Comparison of ENCODE assay signal across 13 mouse cellular contexts in the genomic region with DNA sequence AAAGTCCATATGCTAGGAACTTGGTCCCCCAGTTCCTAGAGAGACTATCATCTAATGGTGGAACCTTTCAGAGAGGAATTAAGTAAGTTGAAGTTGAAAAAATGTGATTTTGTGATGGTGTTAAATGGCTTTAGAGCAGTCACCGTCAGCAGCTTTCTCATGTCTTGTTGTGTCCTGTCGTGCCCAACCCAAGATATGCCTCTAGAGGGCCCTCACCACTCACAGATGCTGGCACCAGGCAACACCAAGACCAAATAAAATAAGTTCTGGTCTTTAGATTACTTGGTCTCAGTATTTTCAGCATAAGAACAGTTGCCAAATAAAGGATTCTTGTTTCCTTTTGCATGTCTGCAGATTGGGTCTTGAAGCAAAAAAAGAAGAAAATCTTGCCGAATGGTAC. TPM values are rescaled to one million over a fixed set of nuclear protein-coding genes. Genes with fewer than 3 reads are reported as not detected.
DNase-seq lines count a peak whose midpoint lies in the region; ATAC-seq and TF ChIP-seq lines count a peak whose summit lies in the region.
"Had no signal": no experiment of that assay in that cellular context is flagged by ENCODE, and none has a peak within 500 bp of the region (broad histone marks: within the 10 kb centered on the region; RNA-seq: fewer than 3 reads in every experiment).

No protein-coding gene starts in this region.

- peak; percentile 39 for TF ChIP-seq CTCF in ES-Bruce4 (IDR thresholded peaks at IDR 0.05; ENCODE audit: low read depth, low read length)
- 0 out of 2 replicates have a peak, but pooled peaks have one; percentile 14 for TF ChIP-seq CTCF in liver, adult 2 months (IDR thresholded peaks at IDR 0.05; ENCODE audit: low read depth, low read length)

- H3K9me3 ChIP-seq in hindbrain, embryonic 14.5 days (ENCODE audit: control insufficient read depth, low read length): no peaks in the 10 kb centered on the region
- no peaks in the 10 kb centered on the region for H3K9me3 ChIP-seq in hindbrain, embryonic 16.5 days (ENCODE audit: control insufficient read depth, low read length)
- H3K9me3 ChIP-seq in ES-Bruce4 (replicated peaks; ENCODE audit: control insufficient read depth, insufficient read depth, low read length, poor library complexity, severe bottlenecking): no peaks in the 10 kb centered on the region
- H3K9me3 ChIP-seq: forebrain, embryonic 15.5 days; heart, embryonic 13.5 days; neural tube, embryonic 15.5 days had no signal

- H3K36me3 ChIP-seq in hindbrain, embryonic 14.5 days (replicated peaks; ENCODE audit: control insufficient read depth, insufficient read depth): peaks cover 93% of the 10 kb centered on the region
- peaks cover 34% of the 10 kb centered on the region for H3K36me3 ChIP-seq in hindbrain, embryonic 16.5 days (ENCODE audit: control insufficient read depth, insufficient read depth, low read length)
- H3K36me3 ChIP-seq in ES-Bruce4 (ENCODE audit: control insufficient read depth, insufficient read depth, low read length, poor library complexity, severe bottlenecking): peaks cover 73% of the 10 kb centered on the region
- peaks cover 83% of the 10 kb centered on the region for H3K36me3 ChIP-seq in liver, adult 2 months (ENCODE audit: control insufficient read depth, insufficient read depth, low read length)

- TF ChIP-seq POLR2A in ES-Bruce4 (IDR thresholded peaks at IDR 0.05; ENCODE audit: insufficient read depth, low read length): no peak
- TF ChIP-seq POLR2A in liver, adult 2 months (IDR thresholded peaks at IDR 0.05; ENCODE audit: extremely low read depth, insufficient read depth, low read length): no peak

- ATAC-seq in hindbrain, embryonic 14.5 days (ENCODE audit: low FRiP score): no peak
- ATAC-seq in hindbrain, embryonic 16.5 days: no peak
- ATAC-seq: forebrain, embryonic 15.5 days had no signal

- H3K27me3 ChIP-seq in hindbrain, embryonic 14.5 days (ENCODE audit: control insufficient read depth, insufficient read depth, low read length): no peaks in the 10 kb centered on the region
- H3K27me3 ChIP-seq in hindbrain, embryonic 16.5 days (replicated peaks; ENCODE audit: control insufficient read depth, insufficient read depth, low read length): no peaks in the 10 kb centered on the region
- H3K27me3 ChIP-seq in ES-Bruce4 (ENCODE audit: control insufficient read depth, insufficient read depth, low read length, poor library complexity, severe bottlenecking): no peaks in the 10 kb centered on the region
- no peaks in the 10 kb centered on the region for H3K27me3 ChIP-seq in liver, adult 2 months (ENCODE audit: control insufficient read depth, insufficient read depth, low read length)
- H3K27me3 ChIP-seq: forebrain, embryonic 15.5 days; heart, embryonic 13.5 days; neural tube, embryonic 15.5 days had no signal

- TF ChIP-seq EP300 in ES-Bruce4 (IDR thresholded peaks at IDR 0.05; ENCODE audit: insufficient read depth, low read depth, low read length): no peak

- no peak overlapping the region for H3K4me3 ChIP-seq in hindbrain, embryonic 14.5 days (replicated peaks; ENCODE audit: low read length)
- no peak overlapping the region for H3K4me3 ChIP-seq in hindbrain, embryonic 16.5 days (ENCODE audit: low read length)
- H3K4me3 ChIP-seq in ES-Bruce4 (ENCODE audit: low read depth, low read length): no peak overlapping the region
- no peak overlapping the region for H3K4me3 ChIP-seq in liver, adult 2 months (ENCODE audit: insufficient read depth, low read depth, low read length)
- H3K4me3 ChIP-seq: forebrain, embryonic 15.5 days; heart, embryonic 13.5 days; neural tube, embryonic 15.5 days had no signal

- no peaks in the 10 kb centered on the region for H3K4me1 ChIP-seq in hindbrain, embryonic 14.5 days (replicated peaks; ENCODE audit: control insufficient read depth, insufficient read depth, low read length)
- H3K4me1 ChIP-seq in hindbrain, embryonic 16.5 days (ENCODE audit: control insufficient read depth, insufficient read depth, low read depth, low read length): no peaks in the 10 kb centered on the region
- H3K4me1 ChIP-seq in ES-Bruce4 (ENCODE audit: control insufficient read depth, insufficient read depth, low read length): no peaks in the 10 kb centered on the region
- H3K4me1 ChIP-seq in liver, adult 2 months (ENCODE audit: control insufficient read depth, insufficient read depth, low read length): no peaks in the 10 kb centered on the region
- H3K4me1 ChIP-seq: forebrain, embryonic 15.5 days; neural tube, embryonic 15.5 days had no signal

- no peak overlapping the region for H3K4me2 ChIP-seq in hindbrain, embryonic 14.5 days (replicated peaks)
- H3K4me2 ChIP-seq in hindbrain, embryonic 16.5 days (ENCODE audit: low read length): no peak overlapping the region
- H3K4me2 ChIP-seq: forebrain, embryonic 15.5 days; heart, embryonic 13.5 days; neural tube, embryonic 15.5 days had no signal

- peak; percentile 49 for DNase-seq in hindbrain, embryonic 14.5 days (ENCODE audit: low spot score)
- peak; percentile 23 for DNase-seq in R1 (ENCODE audit: low read depth, low spot score)
- DNase-seq in liver, adult 2 months (ENCODE audit: extremely low read depth, low read depth, low spot score): no peak
- no peak for DNase-seq in spleen, adult 18-20 months
- no peak for DNase-seq in thymus, postnatal 14 days
- DNase-seq: cerebellum, adult 9-10 months; kidney, postnatal 14 days had no signal

- 81% methylated on average over 3 of the region's 3 CpGs for WGBS in hindbrain, embryonic 14.5 days
- 71% methylated on average over 3 of the region's 3 CpGs for WGBS in hindbrain, embryonic 16.5 days
- WGBS in liver, adult 2 months: 88% methylated on average over 3 of the region's 3 CpGs

- no peak overlapping the region for H3K27ac ChIP-seq in hindbrain, embryonic 14.5 days
- H3K27ac ChIP-seq in hindbrain, embryonic 16.5 days (ENCODE audit: low read depth, low read length): no peak overlapping the region
- H3K27ac ChIP-seq in ES-Bruce4 (ENCODE audit: insufficient read depth, low read length): no peak overlapping the region
- H3K27ac ChIP-seq in liver, adult 2 months (replicated peaks; ENCODE audit: insufficient read depth, low read depth, low read length): no peak overlapping the region
- H3K27ac ChIP-seq: forebrain, embryonic 15.5 days; heart, embryonic 13.5 days; neural tube, embryonic 15.5 days had no signal

- H3K9ac ChIP-seq in hindbrain, embryonic 14.5 days: no peak overlapping the region
- no peak overlapping the region for H3K9ac ChIP-seq in hindbrain, embryonic 16.5 days (ENCODE audit: low read depth, low read length)
- no peak overlapping the region for H3K9ac ChIP-seq in ES-Bruce4 (ENCODE audit: low read depth, poor library complexity, severe bottlenecking)
- no peak overlapping the region for H3K9ac ChIP-seq in liver, adult 2 months (ENCODE audit: low read depth, low read length)
- H3K9ac ChIP-seq: forebrain, embryonic 15.5 days; heart, embryonic 13.5 days; neural tube, embryonic 15.5 days had no signal

- H3K79me2 ChIP-seq in liver, adult 2 months (ENCODE audit: control insufficient read depth, insufficient read depth, low read length): no peaks in the 10 kb centered on the region; the same call in 1 of the 2 replicates

RNA-seq across cellular contexts. Expression of a gene that starts 44.8 kb away (rescaled TPM):
- polyA plus RNA-seq in hindbrain, embryonic 14.5 days (2014; fragmentation: Nextera tagmentation; extraction: Ambion mirVana): 6.8 and 8.5 TPM in 2 replicates
- polyA plus RNA-seq in hindbrain, embryonic 16.5 days (2015; fragmentation: Nextera tagmentation; extraction: Ambion mirVana): 8.3 and 10.0 TPM in 2 replicates
- polyA plus RNA-seq in ES-Bruce4 (2011; ENCODE audit: insufficient read depth, insufficient read length, low read depth, missing spikeins): not detected in 2 replicates
- total RNA-seq in liver, adult 2 months (2014; rRNA removed): 7.6 and 9.2 TPM in 2 replicates
- 23.5 and 26.6 TPM in 2 replicates for polyA plus RNA-seq in liver, adult 2 months (2012; rRNA removed)
- polyA plus RNA-seq: urinary bladder, adult 2 months had no signal

RNA-seq across cellular contexts. Expression of a gene that starts 47.0 kb away (rescaled TPM):
- polyA plus RNA-seq in hindbrain, embryonic 14.5 days (2014; fragmentation: Nextera tagmentation; extraction: Ambion mirVana): 142 and 143 TPM in 2 replicates
- polyA plus RNA-seq in hindbrain, embryonic 16.5 days (2015; fragmentation: Nextera tagmentation; extraction: Ambion mirVana): 131 and 136 TPM in 2 replicates
- 179 and 189 TPM in 2 replicates for polyA plus RNA-seq in ES-Bruce4 (2011; ENCODE audit: insufficient read depth, insufficient read length, low read depth, missing spikeins)
- 88.9 and 100 TPM in 2 replicates for total RNA-seq in liver, adult 2 months (2014; rRNA removed)
- 10.8 and 11.2 TPM in 2 replicates for polyA plus RNA-seq in liver, adult 2 months (2012; rRNA removed)

Comparison
In these comparisons a context has a peak if more than half of its experiments do, and no peak if none do; other contexts are left out.
1. DNase-seq: peak in hindbrain, embryonic 14.5 days (single experiment) and R1 (single experiment); none in liver, adult 2 months (single experiment), spleen, adult 18-20 months (0 of 2) and thymus, postnatal 14 days (single experiment).
2. RNA of a gene that starts 47.0 kb away (polyA plus RNA-seq): 179 to 189 TPM in ES-Bruce4, 142 to 143 TPM in hindbrain, embryonic 14.5 days and 131 to 136 TPM in hindbrain, embryonic 16.5 days; 10.8 to 11.2 TPM in liver, adult 2 months; every median in the first group is over 10 times any median in the second.